Mouse (Mus musculus): Measurements from ENCODE around the gene Klf13.

Gene Klf13
- long read RNA-seq, experiment 1, full-length matches to known transcripts, result 6 of 107 reads
- long read RNA-seq, experiment 1, partial matches to known transcripts, result 0 of 107 reads
- long read RNA-seq, experiment 1, other reads (novel, unspliced or antisense), result 101 of 107 reads
- long read RNA-seq, experiment 2, full-length matches to known transcripts, result 13 of 80 reads
- long read RNA-seq, experiment 2, partial matches to known transcripts, result 3 of 80 reads
- long read RNA-seq, experiment 2, other reads (novel, unspliced or antisense), result 64 of 80 reads

DNA sequence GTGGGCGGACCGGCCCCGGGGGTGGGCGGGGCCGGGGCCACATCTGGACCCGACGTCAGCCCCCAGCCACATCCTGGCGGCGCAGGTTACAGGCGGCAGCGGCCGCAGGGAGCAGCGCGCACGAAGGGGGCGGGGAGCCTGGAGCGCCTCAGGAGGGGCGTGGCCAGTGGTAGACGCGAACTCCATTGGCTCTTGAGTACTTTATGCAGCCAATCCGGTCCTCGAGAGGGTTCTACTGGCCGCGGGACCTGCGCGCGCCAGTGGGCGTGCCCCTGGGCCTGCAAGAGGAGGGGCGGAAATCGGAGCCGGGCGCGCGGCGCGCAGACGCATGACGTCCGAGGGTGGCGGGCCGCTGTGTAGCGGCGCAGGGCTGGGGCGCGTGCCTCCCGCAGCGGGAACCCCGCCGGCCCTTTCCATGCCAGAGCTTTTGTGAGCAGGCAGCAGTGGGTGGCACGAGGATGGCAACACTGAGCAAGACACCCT lies at the start of gene Klf13:
Gene Klf13 (minus strand): TSS at position 2 of the 483 bp plus-strand sequence.
- intact Hi-C loops (cut with DNase I), result loop anchor here (5.0 kb wide), 2 partner anchors 187 to 348 kb away; partner anchors contain the start of gene Mtmr10

DNA sequence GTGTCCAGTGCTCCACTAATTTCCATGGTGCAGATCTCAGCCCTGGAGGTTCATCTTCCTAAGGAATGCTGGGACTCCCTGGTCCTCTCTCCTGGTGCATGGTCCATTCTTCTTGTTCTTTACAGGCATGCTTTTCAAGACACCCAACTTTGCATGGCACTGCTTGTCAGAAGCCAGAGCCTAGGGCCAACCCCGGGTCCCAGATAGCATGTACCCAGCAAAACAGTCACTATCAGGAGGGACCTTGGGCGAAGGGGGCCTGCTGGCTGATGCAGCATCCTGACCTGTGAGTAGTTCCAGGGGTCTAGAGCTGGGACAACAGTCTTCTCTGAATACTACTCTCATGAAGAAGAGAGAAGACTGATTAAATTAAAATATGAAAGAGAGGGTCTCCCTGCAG lies 49.7 kb upstream of the Klf13 start:
- intact Hi-C loops (cut with DNase I), result no loop called here

DNA sequence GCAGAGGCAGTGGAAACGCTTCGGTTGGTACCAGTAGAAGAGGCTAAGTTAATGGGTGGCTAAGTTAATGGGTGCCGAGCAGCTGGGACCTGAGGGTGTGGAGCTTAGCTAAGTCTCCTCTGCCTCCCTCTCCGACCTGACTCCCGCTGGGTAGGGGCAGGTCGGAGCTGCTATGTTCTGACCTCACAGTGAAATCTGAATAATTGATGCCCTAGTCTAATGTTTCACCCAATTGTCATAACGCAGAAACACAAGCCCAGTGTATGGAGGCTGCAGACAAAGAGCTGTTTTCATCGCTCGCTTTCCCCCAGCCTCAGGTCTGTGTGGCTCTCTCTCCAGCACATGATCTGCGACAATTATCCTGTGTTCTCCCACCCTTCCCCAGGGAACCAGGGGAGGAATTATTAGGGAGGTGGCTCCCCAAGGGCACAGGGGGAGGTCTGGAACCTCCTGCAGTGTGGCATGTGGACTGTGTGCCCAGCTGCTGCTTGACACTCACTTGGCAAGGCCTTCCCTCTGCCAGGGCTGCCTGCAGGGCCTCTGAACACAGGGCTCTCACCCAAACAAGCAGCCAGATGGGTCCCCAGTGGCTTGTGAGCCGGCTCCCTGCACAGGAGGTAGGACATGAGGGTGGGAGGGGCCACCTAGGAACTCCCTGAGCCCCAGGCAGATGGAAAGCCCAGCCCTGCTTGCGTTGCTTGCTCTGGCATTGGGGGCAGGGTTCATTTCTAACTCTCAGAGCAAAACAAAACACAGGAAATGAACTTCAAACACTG lies 47.9 kb upstream of the Klf13 start:
- intact Hi-C loops (cut with DNase I), result no loop called here

DNA sequence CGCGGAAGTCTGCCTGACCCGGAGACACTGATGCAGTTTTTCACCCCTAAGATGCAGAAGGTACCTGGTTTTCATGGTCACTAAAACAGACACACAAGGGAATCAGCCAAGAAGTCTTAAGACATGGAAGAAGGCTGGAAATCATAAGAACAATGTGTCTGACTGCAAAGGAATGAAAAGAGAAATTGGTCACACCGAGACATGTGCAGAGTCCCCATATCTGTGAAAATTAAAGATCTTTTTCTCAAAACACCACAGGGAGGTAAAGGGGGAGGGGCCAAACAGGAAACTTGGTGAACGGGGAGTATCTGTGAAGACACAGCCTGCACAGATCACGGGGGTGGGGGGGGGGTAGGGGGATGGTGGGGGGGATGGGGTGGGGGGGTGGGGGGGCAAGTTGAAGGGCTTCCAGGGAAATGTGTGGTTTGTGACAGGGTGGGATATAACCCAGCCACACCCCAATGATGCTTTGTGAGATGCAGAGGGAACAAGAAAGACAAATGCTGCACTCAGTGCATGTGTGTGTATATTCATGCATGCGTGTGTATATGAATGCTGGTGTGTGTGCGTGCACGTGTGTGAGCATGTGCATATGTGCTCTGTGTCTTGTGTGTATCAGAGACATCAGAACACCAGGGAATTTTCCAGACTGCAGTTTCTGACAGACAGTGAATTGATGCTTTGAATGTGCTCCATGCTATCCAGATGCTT lies 47.1 kb upstream of the Klf13 start:
- intact Hi-C loops (cut with DNase I), result no loop called here

DNA sequence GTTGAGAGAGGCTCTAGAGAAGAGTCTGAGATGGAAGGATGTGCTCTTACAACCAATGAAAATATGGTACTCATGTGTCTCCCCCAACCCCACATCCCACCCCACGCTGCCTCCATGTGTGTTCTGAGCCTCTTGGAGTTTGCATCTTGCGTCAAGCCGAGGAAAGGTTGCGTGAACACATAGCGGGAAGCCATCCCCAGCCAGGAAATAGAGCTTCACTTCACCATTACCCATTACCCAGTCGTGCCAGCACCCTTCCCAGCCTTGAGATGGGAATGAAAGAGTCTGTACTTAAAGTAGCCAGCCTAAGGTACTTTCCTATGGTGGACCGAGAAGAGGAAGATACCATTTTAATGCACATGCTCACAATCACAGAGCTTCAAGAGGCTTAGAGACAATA lies 46.6 kb upstream of the Klf13 start:
- intact Hi-C loops (cut with DNase I), result no loop called here

DNA sequence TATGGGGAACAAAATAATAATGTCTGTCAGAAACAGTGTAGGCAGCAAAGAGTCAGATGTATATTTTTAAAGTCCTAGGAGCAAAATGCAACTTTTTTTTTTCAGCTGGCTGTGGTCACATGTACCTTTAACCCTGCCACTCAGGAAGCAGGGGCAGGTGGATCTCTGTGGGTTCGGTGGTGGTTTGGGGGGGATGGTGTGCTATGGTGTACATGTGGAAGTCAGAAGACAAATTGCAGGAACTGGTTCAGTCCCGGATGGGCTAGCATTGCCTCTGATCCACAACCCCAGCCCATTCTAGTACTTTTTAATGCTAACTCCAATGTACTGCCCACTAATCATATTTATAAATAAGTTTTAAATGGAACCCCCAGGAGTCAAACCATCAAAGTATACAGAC lies 45.6 kb upstream of the Klf13 start:
- intact Hi-C loops (cut with DNase I), result no loop called here

DNA sequence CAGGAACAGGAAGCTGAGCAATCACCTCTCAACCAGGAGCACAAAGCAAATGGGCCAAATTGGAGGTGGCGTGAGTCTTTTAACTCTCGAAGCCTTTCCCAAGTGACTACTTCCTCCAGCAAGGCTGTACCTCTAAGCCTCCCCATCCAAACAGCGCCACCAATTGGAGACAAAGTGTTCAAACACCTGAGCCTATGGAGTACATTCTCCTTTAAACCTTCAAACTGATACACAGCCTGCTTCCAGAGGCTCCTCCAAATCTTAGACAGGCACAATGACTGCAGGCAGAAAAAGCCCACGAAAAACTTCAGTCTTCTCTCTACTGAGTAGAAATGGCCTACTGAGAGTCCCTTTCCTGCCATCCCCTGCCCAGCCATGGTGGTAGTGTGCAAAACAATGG lies 38.9 kb upstream of the Klf13 start:
- intact Hi-C loops (cut with DNase I), result no loop called here

DNA sequence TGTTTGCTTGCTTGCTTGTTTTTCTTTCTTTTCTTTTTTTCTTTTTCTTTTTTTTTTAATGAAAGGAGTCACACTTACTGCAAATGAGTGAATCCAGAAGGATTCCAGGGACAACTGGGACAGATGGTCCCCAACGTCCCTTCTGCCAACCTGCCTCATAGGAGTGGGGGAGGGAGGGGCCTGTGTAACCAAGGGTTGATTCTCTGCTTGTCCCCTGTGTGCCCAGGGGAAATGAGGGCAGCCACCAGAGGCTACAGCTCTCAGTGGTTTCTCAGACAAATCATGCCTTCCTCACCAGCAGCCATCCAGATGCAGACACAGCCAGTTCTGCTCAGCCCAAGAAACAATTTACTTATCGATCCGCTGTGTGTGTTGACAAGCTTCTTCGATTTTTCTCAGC lies 32.3 kb upstream of the Klf13 start:
- intact Hi-C loops (cut with DNase I), result no loop called here

DNA sequence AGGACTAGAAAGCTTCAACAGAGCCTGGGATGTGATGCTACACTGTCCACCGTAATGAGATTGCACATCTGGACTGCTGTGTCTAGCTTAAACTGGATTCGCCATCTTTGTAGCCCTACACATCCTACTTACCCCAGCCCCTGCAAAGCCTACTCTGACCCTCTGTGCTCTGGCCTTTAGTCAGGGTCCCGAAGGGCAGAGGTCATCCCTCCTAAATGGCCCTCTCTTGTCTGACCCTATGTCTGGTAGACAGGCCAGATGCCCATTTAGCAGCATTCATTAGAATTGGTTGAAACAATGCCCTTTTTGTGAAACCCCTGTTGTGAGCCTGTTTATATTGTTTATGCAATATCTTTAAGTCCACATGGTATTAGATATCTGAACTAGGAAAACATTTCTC lies 31.2 kb upstream of the Klf13 start:
- intact Hi-C loops (cut with DNase I), result no loop called here

DNA sequence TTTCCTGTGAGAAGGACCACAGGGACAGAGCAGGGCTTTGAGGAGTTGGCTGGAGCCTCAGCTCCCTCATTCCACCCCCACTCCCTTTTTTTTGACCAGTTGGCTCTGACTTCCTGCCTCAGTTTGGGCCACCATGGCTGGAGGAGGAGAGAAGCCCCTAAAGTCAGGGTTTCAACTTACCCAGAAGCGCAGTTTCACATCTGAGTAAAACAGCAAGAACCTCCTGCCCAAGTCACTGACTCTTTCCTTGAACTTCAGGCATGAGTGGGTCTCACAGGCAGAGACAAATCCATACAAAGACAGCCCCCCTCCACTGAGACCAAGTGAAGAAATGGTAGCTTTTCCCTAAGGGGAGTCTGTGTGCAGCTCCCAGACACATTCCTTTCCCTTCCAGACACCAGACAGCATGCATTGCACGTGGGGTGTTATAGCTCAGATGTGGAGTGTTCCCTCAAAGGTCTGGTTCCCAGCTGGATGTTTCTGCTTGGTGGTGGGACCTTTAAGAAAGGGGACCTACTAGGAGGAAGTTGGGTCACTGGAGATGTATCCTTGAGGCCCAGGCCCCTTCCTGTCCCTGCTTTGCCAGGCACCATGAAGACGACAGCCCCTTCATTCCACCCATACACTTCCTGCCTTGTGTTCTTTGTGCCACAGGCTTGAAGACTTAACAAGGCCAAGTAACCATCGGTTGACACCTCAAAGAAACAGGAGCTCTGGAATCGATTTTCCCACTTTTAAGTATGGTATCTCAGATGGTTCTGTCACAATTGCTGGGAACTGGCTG lies 27.1 kb upstream of the Klf13 start:
- intact Hi-C loops (cut with DNase I), result no loop called here

DNA sequence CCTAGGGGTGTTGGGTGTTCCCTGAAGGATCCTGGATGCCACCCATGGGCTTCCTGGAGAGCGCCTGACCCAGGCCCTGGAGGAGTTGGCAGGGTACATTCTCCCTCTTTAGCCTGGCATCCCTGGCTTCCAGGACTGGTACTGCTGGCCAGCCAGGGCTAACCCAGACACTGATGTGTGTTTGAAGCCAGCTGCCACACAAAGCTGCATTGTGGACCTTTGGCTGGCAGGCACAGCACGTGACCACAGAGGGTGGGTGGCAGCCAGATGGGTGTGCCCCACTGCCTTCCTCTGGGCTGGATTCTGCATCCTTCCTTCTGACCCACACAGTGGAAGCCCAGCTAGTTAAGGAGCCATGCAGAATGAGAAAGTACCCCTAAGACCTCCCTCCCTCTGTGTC lies 26.4 kb upstream of the Klf13 start:
- intact Hi-C loops (cut with DNase I), result no loop called here

DNA sequence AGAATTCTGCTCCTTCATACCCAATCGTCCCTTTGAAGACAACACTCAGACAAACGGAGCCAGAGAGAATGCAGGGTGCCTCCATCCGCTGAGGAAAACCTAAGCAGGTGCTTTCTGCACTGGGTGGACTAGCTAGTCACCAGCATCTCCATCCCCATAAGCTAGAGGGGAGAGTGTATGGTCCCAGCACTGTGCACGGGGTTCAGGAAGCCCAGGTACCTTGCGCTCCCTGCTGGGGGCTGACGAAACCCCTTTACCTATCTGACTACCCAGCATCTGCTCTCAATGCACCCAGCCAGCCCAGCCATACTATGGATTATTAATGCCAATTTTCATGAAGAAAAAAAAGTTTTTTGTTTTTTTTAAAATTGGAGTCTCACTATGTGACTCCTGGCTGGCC lies 25.4 kb upstream of the Klf13 start:
- intact Hi-C loops (cut with DNase I), result no loop called here

DNA sequence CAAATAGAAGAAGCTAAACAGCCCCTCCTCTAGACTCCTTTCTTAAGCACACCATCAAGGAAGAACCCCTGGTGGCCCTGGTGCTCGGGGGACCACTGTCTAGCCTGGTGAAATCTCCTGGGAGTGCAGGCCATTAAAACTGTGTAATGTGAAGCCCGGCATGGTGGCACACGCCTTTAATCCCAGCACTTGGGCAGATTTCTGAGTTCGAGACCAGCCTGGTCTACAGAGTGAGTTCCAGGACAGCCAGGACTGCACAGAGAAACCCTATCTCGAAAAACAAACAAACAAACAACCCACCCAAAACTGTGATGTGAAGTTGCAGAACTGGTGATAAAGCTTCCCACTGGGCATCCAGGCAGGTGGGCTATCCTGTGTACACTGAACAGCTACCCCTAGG lies 24.9 kb upstream of the Klf13 start:
- intact Hi-C loops (cut with DNase I), result no loop called here

DNA sequence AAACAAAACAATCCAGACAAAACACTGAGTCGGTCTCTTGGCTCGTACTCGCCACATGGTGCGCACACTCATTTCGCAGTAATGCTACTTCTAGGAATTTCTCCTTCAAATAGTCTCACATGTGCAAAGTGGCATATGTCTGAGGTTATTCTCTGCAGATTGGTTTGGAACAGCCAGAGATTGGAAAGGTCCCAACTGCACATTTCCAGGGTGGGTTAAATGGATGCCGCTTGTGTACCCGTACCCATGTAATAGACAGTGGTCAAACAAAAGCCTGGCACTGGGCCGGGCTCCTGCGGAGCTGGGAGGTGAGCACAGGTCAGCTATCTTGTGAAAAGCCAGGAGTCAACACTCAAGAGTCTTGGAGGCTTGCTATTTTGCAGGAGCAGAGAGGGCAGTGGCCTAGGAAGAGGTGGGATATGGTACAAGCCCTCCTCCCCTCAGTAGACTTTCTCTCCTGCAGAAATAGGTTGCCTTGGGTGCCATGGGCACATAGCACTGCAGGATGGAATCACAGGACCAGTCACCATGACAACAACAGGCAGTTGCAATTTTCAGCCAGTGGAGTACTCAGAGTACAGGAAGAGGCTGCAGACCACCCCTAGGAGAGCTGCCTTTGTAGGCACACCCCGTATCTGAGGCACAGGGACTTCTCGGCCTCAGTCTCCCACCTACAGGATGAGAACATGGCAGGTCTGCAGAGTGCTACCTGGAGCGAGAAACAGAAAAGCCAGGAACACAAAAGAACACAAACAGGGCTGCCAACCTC lies 19.3 kb upstream of the Klf13 start:
- intact Hi-C loops (cut with DNase I), result no loop called here

DNA sequence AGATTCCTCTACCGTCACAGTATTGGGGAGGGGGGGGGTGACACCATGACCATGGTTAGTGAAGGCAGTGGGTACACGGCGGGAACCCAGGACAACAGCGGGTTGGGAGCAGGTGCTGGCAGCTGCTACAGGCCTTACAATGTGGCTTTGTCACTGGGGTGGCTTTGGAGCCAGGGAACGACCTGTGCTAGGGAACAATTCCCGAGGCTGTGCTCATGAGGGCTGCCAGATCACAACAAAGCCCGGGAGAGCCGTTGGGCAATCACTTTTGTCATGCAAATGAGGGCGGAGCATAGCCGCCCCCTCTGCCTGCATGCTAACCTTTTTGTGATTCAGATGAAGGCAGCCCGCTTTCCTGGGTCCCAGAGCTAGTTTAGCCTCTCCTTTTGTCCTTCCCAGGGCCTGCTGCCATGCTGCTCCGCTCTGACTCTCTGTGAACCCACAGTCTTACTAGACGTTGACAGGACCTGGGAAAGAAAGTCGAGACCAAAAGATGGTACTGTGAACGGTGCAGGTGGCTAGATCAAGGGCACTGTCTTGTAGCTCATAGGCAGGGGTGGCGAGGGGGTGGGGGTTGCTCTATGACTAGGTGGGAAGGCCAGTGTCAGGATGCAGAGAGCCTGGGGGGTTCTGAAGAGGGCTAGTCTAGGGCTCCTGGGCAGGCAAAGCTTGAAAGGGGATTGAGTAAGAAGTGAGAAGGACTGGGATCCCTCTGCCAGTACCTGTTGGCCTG lies 18.4 kb upstream of the Klf13 start:
- intact Hi-C loops (cut with DNase I), result no loop called here

DNA sequence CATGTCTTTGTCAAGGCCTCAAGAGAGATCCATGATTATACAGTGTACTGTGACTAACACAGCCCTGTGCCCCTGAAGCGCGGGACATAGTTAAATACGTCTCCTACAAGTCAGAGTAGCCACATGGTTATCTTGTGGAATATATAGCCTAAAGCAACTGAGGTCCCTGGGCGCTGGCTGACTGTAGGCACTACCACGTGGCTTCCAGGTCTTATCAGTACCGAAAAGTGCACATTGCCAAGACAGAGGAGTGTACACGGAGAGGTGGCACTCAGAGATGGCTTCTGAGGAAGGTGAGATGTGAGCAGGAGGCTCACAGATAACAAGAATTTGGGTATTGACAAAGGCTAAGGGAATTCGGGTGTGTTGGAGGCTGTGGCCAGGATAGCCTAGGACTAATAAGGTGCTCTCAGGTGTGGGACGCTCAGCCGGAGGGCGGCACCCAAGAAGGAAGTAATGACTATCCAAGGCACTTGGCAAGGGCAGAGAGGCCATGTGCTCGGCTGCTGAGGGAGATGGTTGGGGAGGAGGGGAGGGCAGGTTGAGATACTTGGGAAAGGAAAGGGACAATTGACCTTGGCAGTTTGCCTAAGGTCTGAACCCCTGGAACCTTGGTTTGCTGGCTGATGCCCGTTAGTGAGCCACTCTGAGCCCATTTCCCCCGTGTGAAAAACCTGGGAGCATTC lies 17.6 kb upstream of the Klf13 start:
- intact Hi-C loops (cut with DNase I), result no loop called here

DNA sequence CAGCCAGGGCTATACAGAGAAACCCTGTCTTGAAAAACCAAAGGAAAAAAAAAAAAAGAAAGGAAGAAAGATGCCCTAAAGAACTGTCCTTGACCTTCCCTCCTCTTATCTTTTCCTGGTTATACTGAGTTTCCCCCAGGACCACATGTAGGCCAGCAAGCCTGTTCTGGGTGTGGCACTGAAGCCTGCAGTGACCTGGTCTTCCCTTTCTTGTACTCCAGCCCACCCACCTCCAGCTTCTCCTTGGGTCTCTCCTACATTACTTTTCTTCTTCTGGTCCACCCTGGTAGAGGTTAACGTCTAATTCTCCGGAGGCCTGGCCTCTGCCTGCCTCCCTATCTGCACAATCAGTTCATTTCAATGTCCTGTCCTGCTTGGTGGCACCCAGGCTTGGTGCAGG lies 16.7 kb upstream of the Klf13 start:
- intact Hi-C loops (cut with DNase I), result no loop called here

DNA sequence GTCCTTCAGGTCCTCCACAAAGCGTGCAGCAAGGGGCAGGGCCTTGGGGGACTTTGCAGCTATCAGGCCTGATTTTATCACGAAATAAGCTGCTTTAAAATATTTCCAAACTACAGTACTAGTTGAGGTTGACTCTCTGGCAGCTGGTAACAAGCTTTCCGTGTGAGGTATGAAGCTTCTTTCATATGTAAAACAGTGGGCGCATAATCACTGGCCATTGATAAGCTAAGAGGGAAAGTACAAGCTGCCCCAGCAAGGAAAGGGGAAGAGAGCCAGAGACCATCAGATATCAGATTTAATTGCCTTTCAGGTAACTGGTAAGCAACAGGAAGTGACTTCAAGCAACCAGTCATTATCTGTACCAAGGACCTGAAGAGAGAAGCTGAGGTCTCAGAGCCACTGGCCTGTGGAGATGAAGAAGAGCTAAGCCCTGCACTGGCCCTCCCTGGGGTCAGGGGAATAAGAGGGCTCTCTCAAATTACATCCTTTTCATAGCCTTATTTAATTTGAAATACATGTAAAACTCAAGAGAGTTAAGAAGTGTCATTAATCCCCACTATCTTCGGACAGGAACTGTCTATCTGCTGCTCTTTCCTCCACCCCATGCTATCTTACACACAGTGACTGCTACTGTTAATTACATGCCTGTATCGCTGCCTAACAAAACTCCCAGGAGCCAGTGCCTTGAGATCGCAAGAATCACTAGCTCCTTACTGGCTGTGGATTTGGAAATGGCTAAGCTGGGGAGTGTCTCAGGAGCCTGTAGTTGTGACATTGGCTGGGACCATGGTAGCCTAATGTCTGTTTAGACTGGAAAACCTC lies 13.6 kb upstream of the Klf13 start:
- intact Hi-C loops (cut with DNase I), result no loop called here

Measured in adrenal gland (tissue).